Mouse (Mus musculus) lung, adult 2 months (tissue): Measurements from ENCODE around the gene Dmc1.

Experiments
- CTCF ChIP-seq: fragments of 200-500 bp; IDR thresholded peaks from 2 replicates; pipeline ENCODE4 v1.5.1; 2011; ENCODE audit warnings: mild to moderate bottlenecking, low read length, control low read depth; ENCODE audit not compliant: insufficient read depth
- POLR2A ChIP-seq: fragments of 200-500 bp; IDR thresholded peaks from 2 replicates; pipeline ENCODE4 v1.6.1; 2011; ENCODE audit warnings: low read depth, mild to moderate bottlenecking, control low read depth, low read length, borderline replicate concordance; ENCODE audit errors: extremely low read depth

DNA sequence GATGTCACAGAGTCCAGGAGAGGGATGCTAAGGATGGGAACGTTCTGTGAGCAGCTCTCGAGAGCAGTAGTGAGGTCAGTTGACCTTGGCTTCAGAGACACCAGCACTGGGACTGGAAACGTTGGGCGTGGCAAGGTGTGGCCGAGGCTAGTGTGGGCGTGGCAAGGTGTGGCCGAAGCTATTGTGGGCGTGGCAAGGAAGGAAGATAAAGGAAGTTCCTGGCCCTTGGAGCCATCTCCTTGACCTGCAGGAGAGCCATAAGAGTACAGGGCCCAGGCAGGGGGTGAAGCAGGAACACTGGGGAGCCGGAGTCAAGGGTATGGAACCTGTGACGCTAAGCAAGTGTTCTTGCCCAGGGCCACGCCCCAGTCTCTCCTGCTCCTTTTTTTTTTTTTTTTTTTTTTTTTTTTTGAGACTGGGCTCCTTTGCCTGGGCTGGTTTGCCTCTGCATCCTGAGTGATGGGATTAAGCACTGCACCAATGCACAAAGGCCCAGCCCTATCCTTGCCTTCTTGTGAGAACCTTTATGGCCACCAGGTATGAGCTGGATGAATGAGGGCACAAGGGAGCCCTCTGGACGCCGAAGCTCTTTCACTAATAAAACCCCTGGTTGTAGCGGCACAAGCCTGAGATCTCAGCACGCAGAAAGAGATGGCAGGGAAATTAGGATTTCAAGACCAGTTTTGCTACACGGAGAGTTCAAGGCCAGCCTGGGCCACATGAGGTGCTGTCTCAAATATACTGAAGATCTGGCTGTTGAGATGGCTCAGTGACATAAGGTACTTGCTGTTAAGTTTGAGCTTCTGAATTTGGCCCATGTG, 85.3 kb downstream of the Dmc1 start:
- no peak for TF ChIP-seq POLR2A
- no peak for TF ChIP-seq CTCF
